Mouse (Mus musculus) cerebellum, adult 2 months (tissue): ENCODE results near the gene Acot11.
"Not testable (repeated sequence)": the region's sequence is repeated elsewhere in the genome, so short reads cannot be mapped to it uniquely, and the experiment has no call there.

Experiments
- CTCF ChIP-seq: fragments of 200-500 bp; IDR thresholded peaks from 2 replicates; pipeline ENCODE4 v1.5.1; 2011; ENCODE audit warnings: low read depth, mild to moderate bottlenecking, control low read depth, low read length, moderate library complexity, borderline replicate concordance; ENCODE audit not compliant: insufficient read depth
- POLR2A ChIP-seq: fragments of 200-500 bp; IDR thresholded peaks from 2 replicates; pipeline ENCODE4 v1.6.1; 2011; ENCODE audit warnings: low read length, control low read depth, borderline replicate concordance; ENCODE audit not compliant: insufficient read depth

- TF ChIP-seq POLR2A, CTCF: not testable (repeated sequence)
Measured at GRCm38 (mm10) chr4:106736884-106737283, 67.9 kb downstream of the Acot11 start.
